In genomic region chr19:52647066-52648046, GRCm38 (mm10) we compare ENCODE assay signal across 11 mouse cellular contexts.
A peak's percentile ranks its signal among the peaks of the same experiment; 100 is the strongest.
DNase-seq lines count a peak whose midpoint lies in the region; ATAC-seq and TF ChIP-seq lines count a peak whose summit lies in the region.
"Had no signal": no experiment of that assay in that cellular context is flagged by ENCODE, and none has a peak within 500 bp of the region (broad histone marks: within the 10 kb centered on the region; RNA-seq: fewer than 3 reads in every experiment).

No protein-coding gene starts in this region.

- DNase-seq in right cerebral cortex, adult 18-20 months: peak; percentile 11
- DNase-seq in right cerebral cortex, postnatal 25 days: no peak
- peak; percentile 23 for DNase-seq in mesoderm, embryonic 11.5 days (ENCODE audit: low read depth, low spot score)
- no peak for DNase-seq in heart, postnatal 14 days
- no peak for DNase-seq in adrenal gland, adult 2 months
- DNase-seq in gastrocnemius, adult 2 months: no peak
- DNase-seq: cerebellum, postnatal 25 days; liver, embryonic 13.5 days; thymus, postnatal 36 days had no signal

- no peaks in the 10 kb centered on the region for H3K27me3 ChIP-seq in hindbrain, embryonic 12.5 days
- H3K27me3 ChIP-seq: heart, embryonic 15.5 days; liver, embryonic 13.5 days had no signal

- no peak overlapping the region for H3K4me3 ChIP-seq in hindbrain, embryonic 12.5 days
- no peak overlapping the region for H3K4me3 ChIP-seq in gastrocnemius, adult 2 months
- H3K4me3 ChIP-seq: heart, embryonic 15.5 days; liver, embryonic 13.5 days had no signal

- H3K4me1 ChIP-seq in hindbrain, embryonic 12.5 days: peaks cover 2% of the 10 kb centered on the region; the same call in 1 of the 2 replicates
- H3K4me1 ChIP-seq: heart, embryonic 15.5 days; liver, embryonic 13.5 days had no signal

- H3K4me2 ChIP-seq in hindbrain, embryonic 12.5 days (replicated peaks): no peak overlapping the region
- H3K4me2 ChIP-seq: heart, embryonic 15.5 days; liver, embryonic 13.5 days had no signal

- peak; percentile 78 for ATAC-seq in hindbrain, embryonic 12.5 days (ENCODE audit: low FRiP score)

- WGBS in hindbrain, embryonic 12.5 days: 48% methylated on average over 17 of the region's 17 CpGs

- H3K9ac ChIP-seq in hindbrain, embryonic 12.5 days: no peak overlapping the region
- H3K9ac ChIP-seq: heart, embryonic 15.5 days; liver, embryonic 13.5 days had no signal

- H3K36me3 ChIP-seq in hindbrain, embryonic 12.5 days: no peaks in the 10 kb centered on the region
- H3K36me3 ChIP-seq: heart, embryonic 15.5 days; liver, embryonic 13.5 days had no signal

- intact Hi-C loops in heart, postnatal 14 days (cut with DNase I): no loop called here
- intact Hi-C loops in gastrocnemius, adult 2 months (cut with DNase I): no loop called here

- peak overlapping the region; percentile 12; the same call in 1 of the 2 replicates for H3K27ac ChIP-seq in hindbrain, embryonic 12.5 days
- no peak overlapping the region for H3K27ac ChIP-seq in gastrocnemius, adult 2 months
- H3K27ac ChIP-seq: heart, embryonic 15.5 days; liver, embryonic 13.5 days had no signal

- TF ChIP-seq CTCF in gastrocnemius, adult 2 months (IDR thresholded peaks at IDR 0.05): no peak

- H3K9me3 ChIP-seq in hindbrain, embryonic 12.5 days (replicated peaks): no peaks in the 10 kb centered on the region
- H3K9me3 ChIP-seq: heart, embryonic 15.5 days; liver, embryonic 13.5 days had no signal

Comparison
In these comparisons a context has a peak if more than half of its experiments do, and no peak if none do; other contexts are left out.
1. DNase-seq: peak in right cerebral cortex, adult 18-20 months (single experiment) and mesoderm, embryonic 11.5 days (single experiment); none in right cerebral cortex, postnatal 25 days (single experiment), heart, postnatal 14 days (0 of 2), adrenal gland, adult 2 months (single experiment) and gastrocnemius, adult 2 months (single experiment).